8 mouse cellular contexts compared by ENCODE assay signal in the genomic region with DNA sequence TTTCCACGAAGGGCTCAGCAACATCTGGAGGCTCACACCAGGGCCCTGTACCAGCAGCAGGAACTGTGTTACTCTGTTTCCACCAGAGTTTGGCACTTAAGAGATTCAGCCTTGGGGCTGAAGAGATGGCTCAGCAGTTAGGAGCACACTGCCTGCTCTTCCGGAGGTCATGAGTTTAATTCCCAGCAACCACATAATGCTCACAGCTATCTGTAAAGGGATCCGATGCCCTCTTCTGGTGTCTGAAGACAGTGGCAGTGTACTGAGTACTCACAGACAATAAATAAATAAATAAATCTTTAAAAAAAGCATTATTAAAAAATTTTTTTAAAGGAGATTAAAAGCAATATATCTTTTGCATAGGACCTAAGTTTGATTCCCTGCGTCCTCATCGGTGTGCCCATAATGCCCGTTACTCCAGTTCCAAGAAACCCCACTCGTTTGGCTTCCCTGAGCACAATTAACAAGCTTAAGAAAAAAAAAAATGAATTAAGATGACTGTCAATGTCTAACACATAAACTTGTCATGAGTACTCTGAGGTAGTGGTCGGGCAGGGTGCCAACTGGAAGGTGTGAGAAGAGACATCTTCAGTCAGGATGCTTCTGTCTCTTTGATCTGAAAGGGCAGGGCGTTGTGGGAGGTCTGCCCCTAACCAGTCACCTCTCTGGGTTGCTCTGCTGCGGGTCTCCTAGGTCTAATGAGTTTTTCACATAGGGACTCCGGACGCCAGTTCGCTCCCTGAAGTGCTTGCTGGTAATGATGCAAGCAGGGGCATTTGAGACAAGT. TPM values are rescaled to one million over a fixed set of nuclear protein-coding genes. Genes with fewer than 3 reads are reported as not detected.
DNase-seq lines count a peak whose midpoint lies in the region; ATAC-seq and TF ChIP-seq lines count a peak whose summit lies in the region.

No protein-coding gene starts in this region.

- peak; percentile 68 for TF ChIP-seq CTCF in layer of hippocampus, adult 2 months (conservative IDR thresholded peaks at IDR 0.05)
- no peak for TF ChIP-seq CTCF in ES-Bruce4 (IDR thresholded peaks at IDR 0.05; ENCODE audit: low read depth, low read length)

- H3K27ac ChIP-seq in layer of hippocampus, adult 2 months: peak overlapping the region; percentile 97
- peak overlapping the region; percentile 96 for H3K27ac ChIP-seq in ES-Bruce4 (ENCODE audit: insufficient read depth, low read length)

- H3K27me3 ChIP-seq in ES-Bruce4 (ENCODE audit: control insufficient read depth, insufficient read depth, low read length, poor library complexity, severe bottlenecking): no peaks in the 10 kb centered on the region

- peak overlapping the region; percentile 92 for H3K4me3 ChIP-seq in layer of hippocampus, adult 2 months
- peak overlapping the region; percentile 64 for H3K4me3 ChIP-seq in ES-Bruce4 (ENCODE audit: low read depth, low read length)

- H3K36me3 ChIP-seq in ES-Bruce4 (ENCODE audit: control insufficient read depth, insufficient read depth, low read length, poor library complexity, severe bottlenecking): no peaks in the 10 kb centered on the region

- DNase-seq in layer of hippocampus, adult 2 months (ENCODE audit: low spot score in 2 of 2): no peak
- no peak for DNase-seq in layer of hippocampus, adult 9-10 months (ENCODE audit: low spot score)
- DNase-seq in c-Kit-positive CD71-positive TER-119-positive erythroid progenitor cells, embryonic 14.5 days (ENCODE audit: low spot score): peak; percentile 41
- DNase-seq in induced T-regulatory cell, adult 2 months (ENCODE audit: low read depth): peak; percentile 91
- DNase-seq in ovary, postnatal 14 days (ENCODE audit: low spot score): no peak
- no peak for DNase-seq in spleen, adult 12 weeks (ENCODE audit: low spot score)

- peak; percentile 0; the same call in 1 of the 2 replicates for ATAC-seq in megakaryocyte progenitor cell, adult 5-6 weeks (replicated peaks; ENCODE audit: poor library complexity)

- peak overlapping the region; percentile 40 for H3K9ac ChIP-seq in ES-Bruce4 (ENCODE audit: low read depth, poor library complexity, severe bottlenecking)

- H3K9me3 ChIP-seq in ES-Bruce4 (replicated peaks; ENCODE audit: control insufficient read depth, insufficient read depth, low read length, poor library complexity, severe bottlenecking): no peaks in the 10 kb centered on the region

- TF ChIP-seq EP300 in ES-Bruce4 (IDR thresholded peaks at IDR 0.05; ENCODE audit: insufficient read depth, low read depth, low read length): no peak

- peaks cover 4% of the 10 kb centered on the region for H3K4me1 ChIP-seq in ES-Bruce4 (ENCODE audit: control insufficient read depth, insufficient read depth, low read length)

- no peak for TF ChIP-seq POLR2A in ES-Bruce4 (IDR thresholded peaks at IDR 0.05; ENCODE audit: insufficient read depth, low read length)

RNA-seq across cellular contexts. Expression of gene Ipmk, which starts 0.6 kb away (rescaled TPM):
- 10 to 100 TPM; 39.0 to 40.5 TPM for total RNA-seq in layer of hippocampus, adult 2 months (2021)
- 39.9 and 41.4 TPM in 2 replicates for polyA plus RNA-seq in ES-Bruce4 (2011; ENCODE audit: insufficient read depth, insufficient read length, low read depth, missing spikeins)
- total RNA-seq in megakaryocyte progenitor cell, adult 5-6 weeks (2015): 25.7 and 26.0 TPM in 2 replicates
- 24.8 and 25.4 TPM in 2 replicates for total RNA-seq in megakaryocyte progenitor cell, adult 5-6 weeks (2017)

RNA-seq across cellular contexts. Expression of gene Cisd1, which starts 2.2 kb away (rescaled TPM):
- total RNA-seq in layer of hippocampus, adult 2 months (2021): 100 to 1,000 TPM; 121 to 136 TPM
- polyA plus RNA-seq in ES-Bruce4 (2011; ENCODE audit: insufficient read depth, insufficient read length, low read depth, missing spikeins): 78.9 and 90.4 TPM in 2 replicates
- total RNA-seq in megakaryocyte progenitor cell, adult 5-6 weeks (2015): 32.8 and 36.6 TPM in 2 replicates
- total RNA-seq in megakaryocyte progenitor cell, adult 5-6 weeks (2017): 14.7 and 15.4 TPM in 2 replicates

Comparison
In these comparisons a context has a peak if more than half of its experiments do, and no peak if none do; other contexts are left out.
1. DNase-seq: peak in c-Kit-positive CD71-positive TER-119-positive erythroid progenitor cells, embryonic 14.5 days (single experiment) and induced T-regulatory cell, adult 2 months (single experiment); none in layer of hippocampus, adult 2 months (0 of 2), layer of hippocampus, adult 9-10 months (single experiment), ovary, postnatal 14 days (single experiment) and spleen, adult 12 weeks (single experiment).